Mouse (Mus musculus) embryonic fibroblast, embryonic 13.5 days (primary cell): ENCODE results near the gene Ski. TPM values are rescaled to one million over a fixed set of nuclear protein-coding genes. Genes with fewer than 3 reads are reported as not detected.

ENCODE experiments used
- H3K27ac ChIP-seq: 2 replicates; pipeline ENCODE4 v1.5.1; 2012; ENCODE audit warnings: low read length, control low read depth, inconsistent platforms; ENCODE audit not compliant: insufficient read depth
- H3K4me1 ChIP-seq: 2 replicates; pipeline ENCODE4 v1.6.1; 2011; ENCODE audit warnings: low read length; ENCODE audit not compliant: control insufficient read depth, insufficient read depth
- H3K4me3 ChIP-seq: 2 replicates; pipeline ENCODE4 v1.5.1; 2011; ENCODE audit warnings: mild to moderate bottlenecking, control low read depth, low read length; ENCODE audit not compliant: insufficient read depth
- CTCF ChIP-seq: IDR thresholded peaks from 2 replicates; pipeline ENCODE4 v1.5.1; 2011; ENCODE audit warnings: mild to moderate bottlenecking, control low read depth, low read length, moderate library complexity, borderline replicate concordance; ENCODE audit not compliant: insufficient read depth
- POLR2A ChIP-seq: IDR thresholded peaks from 2 replicates; pipeline ENCODE4 v1.6.1; 2011; ENCODE audit warnings: low read depth, mild to moderate bottlenecking, control low read depth, low read length, moderate library complexity
- polyA plus RNA-seq: library from polyadenylated mRNA; stranded (reverse); fragments of >200 nt; gene quantifications from 2 replicates; pipeline ENCODE4 v1.2.4, GENCODE M21; 2011; ENCODE audit warnings: low read depth; ENCODE audit not compliant: missing spikeins, insufficient read length

The Ski gene
- polyA plus RNA-seq, 1 experiment: 106 TPM

GRCm38 (mm10) chr4:155184248-155185070, 37.9 kb downstream of the Ski start:
- TF ChIP-seq CTCF (no peak), POLR2A (no peak)
- Histone ChIP-seq H3K4me3 (no peak overlapping the region), H3K27ac (no peak overlapping the region), H3K4me1 (peaks cover 8% of the 10 kb centered on the region)

GRCm38 (mm10) chr4:155183201-155183600, 39.2 kb downstream of the Ski start:
- Histone ChIP-seq H3K4me3 (no peak overlapping the region), H3K4me1 (peaks cover 16% of the 10 kb centered on the region), H3K27ac (no peak overlapping the region)
- TF ChIP-seq POLR2A (no peak), CTCF (no peak)

- TF ChIP-seq CTCF (no peak), POLR2A (no peak)
- Histone ChIP-seq H3K4me3 (no peak overlapping the region), H3K4me1 (peaks cover 40% of the 10 kb centered on the region), H3K27ac (peak overlapping the region; percentile 71)
Measured at GRCm38 (mm10) chr4:155178981-155179512, 43.3 kb downstream of the Ski start.

- TF ChIP-seq POLR2A (0 out of 2 replicates have a peak, but pooled peaks have one; percentile 11), CTCF (no peak)
- Histone ChIP-seq H3K27ac (peak overlapping the region; percentile 71), H3K4me3 (no peak overlapping the region), H3K4me1 (peaks cover 42% of the 10 kb centered on the region)
Measured at GRCm38 (mm10) chr4:155178274-155178673, 44.1 kb downstream of the Ski start.

- no peak for TF ChIP-seq CTCF
- no peak for TF ChIP-seq POLR2A
- Histone ChIP-seq H3K4me3 (no peak overlapping the region), H3K4me1 (peaks cover 55% of the 10 kb centered on the region), H3K27ac (peak overlapping the region; percentile 24)
Measured at GRCm38 (mm10) chr4:155176210-155176609, 46.2 kb downstream of the Ski start.

- H3K27ac ChIP-seq: peak overlapping the region; percentile 97
- peaks cover 57% of the 10 kb centered on the region for H3K4me1 ChIP-seq
- TF ChIP-seq CTCF: no peak
- TF ChIP-seq POLR2A: peak; percentile 20; the same call in 1 of the 2 replicates
- no peak overlapping the region for H3K4me3 ChIP-seq
Measured at GRCm38 (mm10) chr4:155173822-155174785, 48.3 kb downstream of the Ski start.

GRCm38 (mm10) chr4:155172909-155173821, 49.2 kb downstream of the Ski start:
- TF ChIP-seq CTCF: no peak
- TF ChIP-seq POLR2A: peak; percentile 51
- Histone ChIP-seq H3K4me1 (peaks cover 54% of the 10 kb centered on the region), H3K4me3 (no peak overlapping the region), H3K27ac (peak overlapping the region; percentile 95)

GRCm38 (mm10) chr4:155171961-155172533, 50.3 kb downstream of the Ski start:
- Histone ChIP-seq H3K4me1 (peaks cover 47% of the 10 kb centered on the region), H3K4me3 (no peak overlapping the region), H3K27ac (peak overlapping the region; percentile 83)
- TF ChIP-seq CTCF: no peak
- TF ChIP-seq POLR2A: no peak
